Mouse (Mus musculus) CH12.LX (cell line): ENCODE results near the gene Smim7. TPM values are rescaled to one million over a fixed set of nuclear protein-coding genes. Genes with fewer than 3 reads are reported as not detected.

Source experiments
- DNase-seq: peaks from one replicate; pipeline ENCODE4 v3.0.0-alpha.2; 2013; ENCODE audit errors: extremely low read depth
- H3K27ac ChIP-seq: 2 replicates; pipeline ENCODE4 v1.5.1; 2012; ENCODE audit warnings: low read depth, mild to moderate bottlenecking, control low read depth, moderate library complexity; ENCODE audit not compliant: insufficient read depth
- H3K27me3 ChIP-seq: replicated peaks from 2 replicates; pipeline ENCODE3; 2012; ENCODE audit warnings: inconsistent platforms
- H3K36me3 ChIP-seq, 2 experiments: replicated peaks in 1 of 2; 2 replicates each; pipeline versions ENCODE3 to v1.6.1; 2012; ENCODE audit warnings: inconsistent platforms in 1 of 2, low read length in 1 of 2, mild to moderate bottlenecking in 1 of 2, mixed read lengths in 1 of 2, moderate library complexity in 1 of 2; ENCODE audit not compliant: control insufficient read depth in 1 of 2, insufficient read depth in 1 of 2
- H3K4me1 ChIP-seq, 2 experiments: 2 replicates each; pipeline ENCODE4 v1.6.1; 2012; ENCODE audit warnings: inconsistent platforms in 1 of 2, moderate library complexity in 1 of 2; ENCODE audit not compliant: insufficient read depth in 2 of 2, control insufficient read depth in 1 of 2
- H3K4me2 ChIP-seq: 2 replicates; pipeline ENCODE4 v1.6.1; 2012; ENCODE audit warnings: low read depth, mild to moderate bottlenecking, control low read depth; ENCODE audit not compliant: poor library complexity, insufficient read depth, severe bottlenecking
- H3K4me3 ChIP-seq, 3 experiments: fragments of 150-350 bp in 1 of 3; sonication (generic) in 1 of 3; replicated peaks in 1 of 3; 2 replicates each; pipeline versions ENCODE3 to v1.5.1; 2011 to 2012; ENCODE audit warnings: low read depth in 2 of 3, low read length in 2 of 3, mild to moderate bottlenecking in 2 of 3, moderate library complexity in 2 of 3, control low read depth in 1 of 3, improper control_type of control experiment in 1 of 3, inconsistent platforms in 1 of 3, mixed read lengths in 1 of 3; ENCODE audit not compliant: poor library complexity in 1 of 3
- H3K79me2 ChIP-seq: replicated peaks from 2 replicates; pipeline ENCODE4 v1.6.1; 2012; ENCODE audit warnings: mild to moderate bottlenecking, moderate library complexity; ENCODE audit not compliant: control insufficient read depth, poor library complexity, insufficient read depth, severe bottlenecking; ENCODE audit errors: extremely low read depth
- H3K9ac ChIP-seq: 2 replicates; pipeline ENCODE4 v1.6.1; 2012; ENCODE audit warnings: low read depth, mild to moderate bottlenecking, control low read depth, moderate library complexity; ENCODE audit not compliant: insufficient read depth
- H3K9me3 ChIP-seq: replicated peaks from 2 replicates; pipeline ENCODE3; 2012; ENCODE audit warnings: low read length, inconsistent platforms, mixed read lengths
- BHLHE40 ChIP-seq: IDR thresholded peaks from 2 replicates; pipeline ENCODE4 v1.6.1; 2011; ENCODE audit warnings: mild to moderate bottlenecking, low read depth, low read length, improper control_type of control experiment
- CHD1 ChIP-seq: IDR thresholded peaks from 2 replicates; pipeline ENCODE4 v1.6.1; 2012; ENCODE audit warnings: low read depth, low read length, improper control_type of control experiment, inconsistent platforms
- CHD2 ChIP-seq: IDR thresholded peaks from 2 replicates; pipeline ENCODE4 v1.6.1; 2011; ENCODE audit warnings: low read length, improper control_type of control experiment
- CTCF ChIP-seq, 2 experiments: IDR thresholded peaks in 1 of 2; conservative IDR thresholded peaks in 1 of 2; 2 replicates each; pipeline ENCODE4 v1.5.1; 2011 to 2012; ENCODE audit warnings: low read depth in 2 of 2, low read length in 2 of 2, improper control_type of control experiment in 1 of 2, inconsistent platforms in 1 of 2, mild to moderate bottlenecking in 1 of 2, moderate library complexity in 1 of 2
- E2F4 ChIP-seq: IDR thresholded peaks from 2 replicates; pipeline ENCODE4 v1.6.1; 2011; ENCODE audit warnings: low read depth, low read length, improper control_type of control experiment; ENCODE audit not compliant: insufficient replicate concordance
- ELF1 ChIP-seq: IDR thresholded peaks from 2 replicates; pipeline ENCODE4 v1.6.1; 2014; ENCODE audit warnings: low read depth, mild to moderate bottlenecking, inconsistent platforms, low read length, improper control_type of control experiment
- EP300 ChIP-seq: IDR thresholded peaks from 2 replicates; pipeline ENCODE4 v1.6.1; 2011; ENCODE audit warnings: low read length, improper control_type of control experiment
- ETS1 ChIP-seq: conservative IDR thresholded peaks from 2 replicates; pipeline ENCODE4 v1.6.1; 2012; ENCODE audit warnings: low read depth, mild to moderate bottlenecking, inconsistent platforms, low read length, improper control_type of control experiment, moderate library complexity
- GABPA ChIP-seq: IDR thresholded peaks from 2 replicates; pipeline ENCODE4 v1.6.1; 2012; ENCODE audit warnings: low read depth, low read length, improper control_type of control experiment, inconsistent platforms; ENCODE audit not compliant: insufficient replicate concordance
- HCFC1 ChIP-seq: IDR thresholded peaks from 2 replicates; pipeline ENCODE4 v1.6.1; 2012; ENCODE audit warnings: low read depth, mild to moderate bottlenecking, inconsistent platforms, low read length, improper control_type of control experiment
- IRF4 ChIP-seq: IDR thresholded peaks from 2 replicates; pipeline ENCODE4 v1.6.1; 2014; ENCODE audit warnings: low read depth, mild to moderate bottlenecking, inconsistent platforms, low read length, improper control_type of control experiment
- JUN ChIP-seq: IDR thresholded peaks from 2 replicates; pipeline ENCODE4 v1.6.1; 2011; ENCODE audit warnings: low read depth, mild to moderate bottlenecking, low read length, improper control_type of control experiment, moderate library complexity; ENCODE audit not compliant: insufficient read depth
- JUND ChIP-seq: conservative IDR thresholded peaks from 2 replicates; pipeline ENCODE4 v1.6.1; 2011; ENCODE audit warnings: low read depth, low read length, improper control_type of control experiment
- KAT2A ChIP-seq: IDR thresholded peaks from 2 replicates; pipeline ENCODE4 v1.6.1; 2012; ENCODE audit warnings: low read length, improper control_type of control experiment, inconsistent platforms; ENCODE audit not compliant: insufficient replicate concordance
- MAFK ChIP-seq: IDR thresholded peaks from 2 replicates; pipeline ENCODE4 v1.6.1; 2011; ENCODE audit warnings: low read length, improper control_type of control experiment; ENCODE audit not compliant: insufficient replicate concordance
- MAX ChIP-seq: IDR thresholded peaks from 2 replicates; pipeline ENCODE4 v1.6.1; 2011; ENCODE audit warnings: low read length, improper control_type of control experiment
- MAZ ChIP-seq: IDR thresholded peaks from 2 replicates; pipeline ENCODE4 v1.6.1; 2012; ENCODE audit warnings: low read depth, mild to moderate bottlenecking, inconsistent platforms, low read length, improper control_type of control experiment, moderate library complexity
- MEF2A ChIP-seq: IDR thresholded peaks from 2 replicates; pipeline ENCODE4 v1.6.1; 2014; ENCODE audit warnings: low read depth, mild to moderate bottlenecking, inconsistent platforms, low read length, improper control_type of control experiment, borderline replicate concordance
- MXI1 ChIP-seq: IDR thresholded peaks from 2 replicates; pipeline ENCODE4 v1.6.1; 2011; ENCODE audit warnings: mild to moderate bottlenecking, low read depth, low read length, improper control_type of control experiment
- MYC ChIP-seq: IDR thresholded peaks from 2 replicates; pipeline ENCODE4 v1.6.1; 2011; ENCODE audit warnings: low read depth, mild to moderate bottlenecking, improper control_type of control experiment, low read length
- NELFE ChIP-seq: IDR thresholded peaks from 2 replicates; pipeline ENCODE4 v1.6.1; 2011; ENCODE audit warnings: low read depth, low read length, improper control_type of control experiment
- NRF1 ChIP-seq: IDR thresholded peaks from 2 replicates; pipeline ENCODE4 v1.6.1; 2014; ENCODE audit warnings: low read depth, mild to moderate bottlenecking, inconsistent platforms, low read length, improper control_type of control experiment, moderate library complexity
- PAX5 ChIP-seq: IDR thresholded peaks from 2 replicates; pipeline ENCODE4 v1.6.1; 2012; ENCODE audit warnings: low read length, inconsistent platforms, mixed read lengths
- POLR2A ChIP-seq: IDR thresholded peaks from 2 replicates; pipeline ENCODE4 v1.6.1; 2011; ENCODE audit warnings: low read depth, mild to moderate bottlenecking, improper control_type of control experiment, low read length
- POLR2AphosphoS2 ChIP-seq: IDR thresholded peaks from 2 replicates; pipeline ENCODE4 v1.6.1; 2011; ENCODE audit warnings: low read depth, low read length, improper control_type of control experiment
- RAD21 ChIP-seq: IDR thresholded peaks from 2 replicates; pipeline ENCODE4 v1.6.1; 2011; ENCODE audit warnings: low read depth, mild to moderate bottlenecking, low read length, improper control_type of control experiment, moderate library complexity
- RCOR1 ChIP-seq: conservative IDR thresholded peaks from 2 replicates; pipeline ENCODE4 v1.6.1; 2012; ENCODE audit warnings: low read depth, mild to moderate bottlenecking, inconsistent platforms, low read length, improper control_type of control experiment
- SIN3A ChIP-seq: IDR thresholded peaks from 2 replicates; pipeline ENCODE4 v1.6.1; 2012; ENCODE audit warnings: low read length, improper control_type of control experiment, inconsistent platforms
- SMC3 ChIP-seq: IDR thresholded peaks from 2 replicates; pipeline ENCODE4 v1.6.1; 2011; ENCODE audit warnings: low read depth, low read length, improper control_type of control experiment
- TBP ChIP-seq: conservative IDR thresholded peaks from 2 replicates; pipeline ENCODE4 v1.6.1; 2011; ENCODE audit warnings: low read depth, low read length, improper control_type of control experiment
- TCF12 ChIP-seq: IDR thresholded peaks from 2 replicates; pipeline ENCODE4 v1.6.1; 2014; ENCODE audit warnings: low read depth, mild to moderate bottlenecking, inconsistent platforms, low read length, improper control_type of control experiment
- UBTF ChIP-seq: IDR thresholded peaks from 2 replicates; pipeline ENCODE4 v1.6.1; 2012; ENCODE audit warnings: low read depth, mild to moderate bottlenecking, inconsistent platforms, low read length, improper control_type of control experiment, moderate library complexity
- USF1 ChIP-seq: IDR thresholded peaks from 2 replicates; pipeline ENCODE4 v1.6.1; 2014; ENCODE audit warnings: low read depth, mild to moderate bottlenecking, inconsistent platforms, low read length, improper control_type of control experiment
- USF2 ChIP-seq: conservative IDR thresholded peaks from 2 replicates; pipeline ENCODE4 v1.6.1; 2011; ENCODE audit warnings: low read depth, low read length, improper control_type of control experiment
- ZC3H11A ChIP-seq: IDR thresholded peaks from 2 replicates; pipeline ENCODE4 v1.6.1; 2012; ENCODE audit warnings: low read depth, mild to moderate bottlenecking, inconsistent platforms, low read length, improper control_type of control experiment
- ZKSCAN1 ChIP-seq: IDR thresholded peaks from 2 replicates; pipeline ENCODE4 v1.6.1; 2012; ENCODE audit warnings: low read depth, inconsistent platforms, low read length, improper control_type of control experiment, borderline replicate concordance
- ZMIZ1 ChIP-seq: IDR thresholded peaks from 2 replicates; pipeline ENCODE4 v1.6.1; 2012; ENCODE audit warnings: low read depth, mild to moderate bottlenecking, inconsistent platforms, low read length, improper control_type of control experiment
- ZNF384 ChIP-seq: IDR thresholded peaks from 2 replicates; pipeline ENCODE4 v1.6.1; 2012; ENCODE audit warnings: low read depth, low read length, improper control_type of control experiment, inconsistent platforms
- dilution Hi-C: fragments of 300-500 bp; cut with MboI; formaldehyde crosslinking; loops from 2 replicates; pipeline ENCODE4 v1.14.3; 2020; ENCODE audit warnings: low sequenced_read_pairs; ENCODE audit not compliant: extremely low pct_unique_long_range_greater_than_20kb, extremely low pct_ligation_motif_present
- in situ Hi-C: fragments of 300-500 bp; cut with MboI; formaldehyde crosslinking; loops from 3 replicates; pipeline ENCODE4 v1.14.3; 2019; ENCODE audit warnings: low sequenced_read_pairs, low pct_ligation_motif_present, low pct_unique_long_range_greater_than_20kb, mixed read lengths
- polyA plus RNA-seq: library from polyadenylated mRNA; unstranded; fragments of >175 nt; gene quantifications from 2 replicates; pipeline ENCODE4 v1.2.1, GENCODE M21; 2012; ENCODE audit warnings: low read depth; ENCODE audit not compliant: insufficient read length
- total RNA-seq, 2 experiments: library from RNA; depleted of rRNA; stranded (reverse); fragments of 300-350 nt in 1 of 2; fragments of >200 nt in 1 of 2; gene quantifications; 2 replicates each; pipeline ENCODE4 v1.2.3; 2012 to 2014

Smim7 gene
- total and polyA plus RNA-seq, 3 experiments = 37.7 to 70.3 (median 61.0) TPM

GRCm38 (mm10) chr8:72547802-72548643 lies 22.9 kb downstream of the Smim7 start, which contains the start of gene Med26:
TSS of gene Med26 (minus strand) at chr8:72548270.
- Histone ChIP-seq H3K27ac (peak within 1 kb of the TSS; percentile 21; the same call in 1 of the 2 replicates), H3K4me3 (peak within 1 kb of the TSS; percentile 90 to 99 (median 95)), H3K9ac (peak within 1 kb of the TSS; percentile 94), H3K9me3 (no peaks in the 10 kb centered on the region), H3K27me3 (no peaks in the 10 kb centered on the region), H3K4me1 (peaks cover 5 to 53% of the 10 kb centered on the region in 2 experiments), H3K79me2 (peaks cover 49% of the 10 kb centered on the region), H3K4me2 (peak within 1 kb of the TSS; percentile 93), H3K36me3 (peaks cover 13 to 45% of the 10 kb centered on the region in 2 experiments)
- TF ChIP-seq POLR2A (peak; percentile 88), PAX5 (no peak), POLR2AphosphoS2 (peak; percentile 46; the same call in 1 of the 2 replicates), BHLHE40 (no peak), ETS1 (0 out of 2 replicates have a peak, but pooled peaks have one; percentile 9), IRF4 (peak; percentile 15; the same call in 1 of the 2 replicates), ELF1 (peak; percentile 84), RCOR1 (no peak), USF1 (no peak), SIN3A (peak; percentile 78), MYC (0 out of 2 replicates have a peak, but pooled peaks have one; percentile 21), GABPA (no peak; the same call in 1 of the 2 replicates), ZKSCAN1 (no peak), JUN (no peak), ZNF384 (no peak), ZMIZ1 (peak; percentile 70; the same call in 1 of the 2 replicates), NRF1 (peak; percentile 99), TBP (peak; percentile 63; the same call in 1 of the 2 replicates), MAFK (no peak), CTCF (conservative IDR thresholded peaks at IDR 0.05 in 1 of 2, IDR thresholded peaks at IDR 0.05 in 1 of 2; ENCODE audit: low read depth in 2 of 2, low read length in 2 of 2) (no peak), MAX (0 out of 2 replicates have a peak, but pooled peaks have one; percentile 40), EP300 (no peak), MAZ (peak; percentile 80; the same call in 1 of the 2 replicates), E2F4 (no peak), TCF12 (peak; percentile 75), KAT2A (peak; percentile 62; the same call in 1 of the 2 replicates), SMC3 (no peak), JUND (no peak), MEF2A (peak; percentile 41; the same call in 1 of the 2 replicates), CHD2 (no peak), UBTF (no peak), NELFE (peak; percentile 80), USF2 (no peak), HCFC1 (peak; percentile 79), RAD21 (no peak), CHD1 (no peak), ZC3H11A (no peak), MXI1 (no peak; the same call in none of the 2 replicates)
- dilution Hi-C loops = no loop called here
- peak; percentile 98 for DNase-seq
- in situ Hi-C loops = no loop called here
